Mouse (Mus musculus): ENCODE data around the gene Ints7. TPM values are rescaled to one million over a fixed set of nuclear protein-coding genes. Genes with fewer than 3 reads are reported as not detected.

Ints7 gene
- total RNA-seq, 2 experiments from 2014 or later: 32.3 to 36.0 TPM

Other genes with a start within 250 kb of the Ints7 start
- 20.5 and 34.4 TPM in 2 replicates for gene Tmem206, start 249.7 kb upstream of the Ints7 start, total RNA-seq (2015; ENCODE audit: low replicate concordance)
- gene Tmem206, start 249.7 kb upstream of the Ints7 start, total RNA-seq (2017; ENCODE audit: low replicate concordance): 15.7 and 22.9 TPM in 2 replicates
- gene Ppp2r5a, start 172.4 kb upstream of the Ints7 start, total RNA-seq (2015; ENCODE audit: low replicate concordance): 59.1 and 84.3 TPM in 2 replicates
- gene Ppp2r5a, start 172.4 kb upstream of the Ints7 start, total RNA-seq (2017; ENCODE audit: low replicate concordance): 60.7 and 94.6 TPM in 2 replicates
- 66.0 and 107 TPM in 2 replicates for gene Dtl, start 92 bp upstream of the Ints7 start, total RNA-seq (2015; ENCODE audit: low replicate concordance)
- gene Dtl, start 92 bp upstream of the Ints7 start, total RNA-seq (2017; ENCODE audit: low replicate concordance): 57.6 and 61.8 TPM in 2 replicates
- 7.2 and 8.8 TPM in 2 replicates for gene Lpgat1, start 142.2 kb downstream of the Ints7 start, total RNA-seq (2015; ENCODE audit: low replicate concordance)
- gene Lpgat1, start 142.2 kb downstream of the Ints7 start, total RNA-seq (2017; ENCODE audit: low replicate concordance): 5.2 and 8.7 TPM in 2 replicates
- gene Nek2, start 245.8 kb downstream of the Ints7 start, total RNA-seq (2015; ENCODE audit: low replicate concordance): 98.4 and 116 TPM in 2 replicates
- 213 and 225 TPM in 2 replicates for gene Nek2, start 245.8 kb downstream of the Ints7 start, total RNA-seq (2017; ENCODE audit: low replicate concordance)